Mouse (Mus musculus) cerebellum, postnatal 25 days (tissue): ENCODE data around the gene Cflar.
"Not testable (repeated sequence)": the region's sequence is repeated elsewhere in the genome, so short reads cannot be mapped to it uniquely, and the experiment has no call there.

Source experiments
- DNase-seq, 2 experiments: peaks; one replicate each; pipeline ENCODE4 v3.0.0; 2021; ENCODE audit warnings: mixed read lengths in 2 of 2

Cflar gene

DNA sequence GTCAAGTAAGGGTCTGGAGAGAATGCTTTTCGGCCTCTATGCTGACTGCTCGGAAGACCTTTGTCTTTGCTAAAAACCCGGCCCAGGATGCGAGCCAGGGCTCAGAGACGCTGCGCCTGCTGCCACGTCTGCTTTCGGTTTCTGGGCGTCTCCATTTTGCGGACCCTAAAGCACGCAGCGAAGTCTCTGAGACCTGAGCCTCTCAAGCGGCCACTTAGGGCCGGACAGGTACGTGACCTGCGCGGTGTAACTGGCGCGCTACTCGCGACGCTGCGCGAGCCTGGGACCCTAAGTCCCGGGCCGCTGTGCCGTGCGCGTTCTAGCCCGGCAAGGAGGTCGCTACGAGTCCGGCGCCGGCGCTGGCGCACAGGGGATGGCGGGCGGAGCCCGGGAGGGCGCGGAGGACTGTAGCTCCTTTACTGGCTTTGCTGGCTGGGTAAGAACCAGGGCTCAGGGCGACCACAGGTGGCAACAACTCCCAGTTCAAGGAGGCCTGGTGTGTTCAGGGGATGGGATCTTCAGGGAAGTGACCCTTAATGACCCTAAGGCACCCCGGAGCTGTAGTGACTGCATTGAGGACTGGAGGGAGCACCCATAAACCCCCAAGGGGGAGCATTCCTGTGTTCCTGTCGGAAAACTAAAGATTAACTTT lies at the start of gene Cflar:
Cflar (plus strand) TSS at position 144 of the 652 bp plus-strand sequence.
- peak; percentile 73 to 79 for DNase-seq

- not testable (repeated sequence) for DNase-seq
These were observed 48.6 kb upstream of the Cflar start for GRCm38 (mm10) chr1:58662671-58663070.

GRCm38 (mm10) chr1:58663365-58663764 lies 47.9 kb upstream of the Cflar start:
- DNase-seq: not testable (repeated sequence)

GRCm38 (mm10) chr1:58668191-58668590 lies 43.1 kb upstream of the Cflar start:
- no peak for DNase-seq

DNA sequence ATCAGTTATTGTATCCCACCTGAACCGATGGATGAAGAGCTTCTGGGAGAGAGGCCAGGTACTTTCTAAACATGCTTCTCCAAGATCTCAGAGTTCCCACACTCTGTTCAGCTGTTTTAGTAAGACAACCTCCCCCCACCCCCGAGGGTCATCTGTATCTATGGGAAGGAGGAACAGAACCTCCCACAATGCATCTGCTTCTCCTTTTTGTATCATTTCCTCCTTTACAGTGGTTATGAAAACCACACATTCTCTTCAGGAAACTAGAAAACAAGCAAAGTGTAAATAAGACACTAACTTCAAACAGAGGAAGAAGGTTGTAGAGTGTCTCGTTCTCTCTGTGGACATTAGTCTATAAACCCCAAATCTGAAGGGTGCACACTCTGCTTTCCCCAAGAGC lies 41.7 kb upstream of the Cflar start:
- not testable (repeated sequence) for DNase-seq

DNA sequence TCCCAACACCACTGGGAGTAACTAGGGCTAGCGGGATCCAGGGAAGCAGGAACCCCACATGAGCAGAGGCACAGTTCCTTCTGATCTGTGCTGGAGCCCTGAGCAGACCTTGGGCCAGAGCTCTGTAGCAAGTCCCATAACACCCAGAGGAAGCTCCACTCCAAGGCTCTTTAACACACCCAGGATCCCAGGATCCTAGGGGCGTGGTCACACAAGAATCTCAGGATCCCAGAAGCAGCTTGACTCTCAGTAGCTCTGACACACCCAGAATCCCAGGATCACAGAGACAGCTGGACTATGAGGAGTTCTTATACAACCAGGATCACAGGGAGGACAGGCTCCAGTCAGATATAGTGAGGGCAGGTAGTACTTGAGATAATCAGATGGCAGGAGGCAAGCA lies 39.2 kb upstream of the Cflar start:
- no peak for DNase-seq

- DNase-seq: no peak
These were observed 36.3 kb upstream of the Cflar start for GRCm38 (mm10) chr1:58675011-58675410.

GRCm38 (mm10) chr1:58677575-58677974 lies 33.7 kb upstream of the Cflar start:
- peak; percentile 15 to 57 for DNase-seq

GRCm38 (mm10) chr1:58678412-58678811 lies 32.9 kb upstream of the Cflar start:
- DNase-seq: not testable (repeated sequence)

GRCm38 (mm10) chr1:58689426-58689825 lies 21.9 kb upstream of the Cflar start:
- DNase-seq: no peak

- no peak for DNase-seq
These were observed 21.1 kb upstream of the Cflar start for GRCm38 (mm10) chr1:58690006-58690744.

GRCm38 (mm10) chr1:58690834-58691488 lies 20.3 kb upstream of the Cflar start:
- not testable (repeated sequence) for DNase-seq

GRCm38 (mm10) chr1:58691718-58692117 lies 19.6 kb upstream of the Cflar start:
- not testable (repeated sequence) for DNase-seq

- no peak for DNase-seq
These were observed 17.6 kb upstream of the Cflar start for GRCm38 (mm10) chr1:58693696-58694095.

DNA sequence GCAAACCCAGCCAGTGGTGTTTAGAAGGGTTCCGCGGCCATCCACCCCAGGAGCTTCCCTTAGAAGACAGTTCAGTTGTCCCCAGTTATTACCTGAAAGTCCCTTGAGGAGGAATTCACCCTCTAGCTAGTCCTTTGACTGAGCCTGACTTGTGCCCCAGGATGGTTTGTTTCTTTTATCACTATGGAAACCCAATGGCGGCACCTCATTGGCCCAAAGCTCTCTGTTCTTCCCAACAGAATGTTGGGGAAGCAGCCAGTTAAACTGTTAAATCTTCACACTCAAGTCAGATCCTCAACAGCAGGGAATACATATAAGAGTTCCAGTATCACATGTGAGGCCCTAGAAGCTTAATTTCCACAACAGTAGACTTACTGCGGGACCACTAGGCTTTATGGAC lies 15.5 kb upstream of the Cflar start, which contains the start of gene Als2cr12:
Als2cr12 (minus strand) TSS at position 180 of the 400 bp plus-strand sequence.
- DNase-seq: not testable (repeated sequence)

- DNase-seq: peak in 1 of 2 experiments; percentile 52
These were observed 13.7 kb upstream of the Cflar start for GRCm38 (mm10) chr1:58697607-58698006.

DNA sequence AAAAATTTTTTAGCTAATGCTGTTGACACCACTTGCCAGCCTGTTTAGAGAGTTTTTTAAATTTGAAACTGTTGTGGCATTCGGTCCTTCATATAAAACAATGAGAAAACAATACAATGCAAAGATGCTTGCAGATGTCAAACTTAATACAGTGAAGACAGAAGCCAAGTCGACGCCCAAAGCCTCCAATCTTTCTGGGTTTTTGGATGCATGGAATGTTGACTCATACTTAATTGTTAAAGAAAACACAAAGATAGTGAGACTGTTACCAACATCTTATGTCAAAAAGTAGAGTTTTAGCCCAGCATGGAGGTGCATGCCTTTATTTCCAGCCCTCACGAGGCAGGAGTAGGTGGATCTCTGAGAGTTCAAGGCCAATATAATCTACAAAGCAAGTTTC lies 12.5 kb upstream of the Cflar start:
- DNase-seq: no peak

GRCm38 (mm10) chr1:58699988-58700387 lies 11.3 kb upstream of the Cflar start:
- DNase-seq: no peak

DNA sequence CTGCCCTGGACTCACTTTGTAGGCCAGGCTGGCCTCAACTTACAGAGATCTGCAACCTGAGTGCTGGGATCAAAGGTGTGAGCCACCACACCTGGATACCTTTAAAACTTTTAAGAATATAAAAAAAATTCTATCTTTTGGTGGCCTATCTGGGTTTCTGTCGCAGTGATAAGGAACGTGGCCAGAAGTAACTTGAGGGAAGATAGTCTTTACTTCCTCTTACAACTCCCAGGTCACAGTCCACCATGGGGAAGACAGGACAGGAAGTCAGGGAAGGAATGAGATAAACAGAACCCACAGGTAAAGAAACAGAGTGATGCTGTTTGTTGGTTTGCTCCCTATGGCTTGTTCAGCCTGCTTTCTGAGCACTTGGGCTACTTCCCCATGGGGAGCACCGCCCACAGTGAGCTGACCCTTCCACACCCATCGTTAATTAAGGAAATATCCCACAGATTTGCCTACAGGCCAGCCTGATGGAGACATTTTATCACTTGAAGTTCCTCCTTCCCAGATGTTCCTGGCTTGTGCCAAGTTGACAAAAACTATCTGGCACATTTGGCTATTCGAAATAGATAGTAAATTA lies 10.6 kb upstream of the Cflar start:
- DNase-seq: not testable (repeated sequence)

DNA sequence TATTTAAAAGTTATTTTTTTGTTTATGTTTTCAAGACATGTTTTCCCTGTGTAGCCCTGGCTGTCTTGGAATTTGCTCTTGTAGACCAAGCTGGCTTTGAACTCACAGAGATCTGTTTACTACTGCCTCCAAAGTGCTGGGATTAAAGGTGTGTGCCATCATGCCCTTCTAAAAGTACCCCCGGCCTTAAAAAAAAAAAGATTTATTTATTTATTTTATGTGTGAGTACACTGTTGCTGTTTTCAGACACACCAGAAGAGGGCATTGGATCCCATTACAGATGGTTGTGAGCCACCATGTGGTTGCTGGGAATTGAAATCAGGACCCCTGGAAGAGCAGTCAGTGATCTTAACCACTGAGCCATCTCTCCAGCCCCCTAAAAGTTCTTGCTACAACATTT lies 1.3 kb upstream of the Cflar start:
- DNase-seq: not testable (repeated sequence)

DNA sequence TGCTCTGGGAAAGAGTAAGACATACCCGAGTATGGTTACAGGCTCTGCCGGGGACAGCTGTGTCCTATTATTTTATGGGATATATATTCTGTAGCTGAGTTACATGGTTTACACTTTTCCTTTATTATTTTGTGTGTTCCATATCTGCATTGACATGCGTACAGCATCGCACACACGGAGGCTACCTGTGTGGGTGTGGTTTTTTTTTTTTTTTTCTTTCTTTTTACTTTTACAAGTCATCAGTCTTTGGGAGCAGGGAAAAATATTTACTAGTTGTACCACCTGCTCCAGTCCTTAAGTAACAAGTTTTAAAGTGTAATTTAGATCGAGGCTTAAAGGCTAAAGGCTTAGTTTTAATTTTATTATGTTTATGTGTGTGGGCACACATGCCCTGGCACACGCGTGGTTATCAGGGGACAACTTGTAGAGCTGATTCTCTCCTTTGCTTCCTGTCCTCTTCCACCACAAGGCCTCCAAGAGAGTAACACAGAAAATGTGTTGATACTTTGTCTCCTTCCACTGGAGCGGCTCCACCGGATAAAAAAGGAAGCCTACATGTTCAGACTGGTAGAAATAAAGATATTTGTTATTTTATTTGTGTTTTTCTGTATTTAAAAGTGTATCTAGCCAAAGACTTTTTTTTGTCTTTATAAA lies 470 bp upstream of the Cflar start:
- DNase-seq: no peak
